Mouse (Mus musculus) layer of hippocampus, adult 11-12 months (tissue): Measurements from ENCODE around the gene Btg1.

ENCODE experiments used
- DNase-seq: peaks from one replicate; pipeline ENCODE4 v3.0.0; 2022; ENCODE audit warnings: low spot score

The Btg1 gene

DNA sequence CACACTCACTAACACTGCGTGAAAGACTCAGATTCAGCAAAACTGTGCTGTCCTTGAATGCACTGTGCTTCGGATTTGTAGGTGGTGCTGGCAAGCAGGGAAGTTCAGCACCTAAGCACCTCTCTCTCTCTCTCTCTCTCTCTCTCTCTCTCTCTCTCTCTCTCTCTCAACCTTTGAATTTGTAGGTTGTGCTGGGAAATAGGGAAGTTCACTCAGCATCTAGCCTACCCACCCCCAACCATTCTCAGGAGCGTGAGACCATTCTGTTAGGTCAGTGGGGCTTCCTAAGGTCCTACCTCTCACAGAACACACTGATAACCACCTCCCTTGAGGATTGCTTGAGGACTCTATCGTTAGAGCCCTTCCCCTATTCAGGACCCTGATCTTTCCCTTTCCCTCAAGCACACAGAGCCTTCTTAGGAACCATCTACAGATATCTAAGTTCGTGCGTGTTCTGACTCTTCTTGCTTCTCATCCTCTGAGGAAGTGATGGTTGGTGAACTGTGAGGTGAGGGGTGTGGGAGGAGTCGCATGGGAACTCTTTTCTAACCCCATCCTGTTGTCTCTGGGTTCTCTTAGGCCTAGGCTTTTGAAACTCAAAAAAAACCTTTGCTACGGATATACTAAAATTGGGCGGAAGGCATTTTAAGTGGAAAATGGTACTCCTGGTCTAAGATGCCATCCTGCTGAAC is 47.1 kb downstream of the Btg1 start:
- no peak for DNase-seq
